Mouse (Mus musculus) cerebellum, postnatal 14 days (tissue): ENCODE measurements around the gene Kcna5.

Experiments used
- DNase-seq, 2 experiments: peaks; one replicate each; pipeline ENCODE4 v3.0.0; 2021; ENCODE audit warnings: mixed read lengths in 2 of 2

Kcna5 gene

GRCm38 (mm10) chr6:126535208-126535910 is at the start of gene Kcna5:
Kcna5 (minus strand) TSS chr6:126535412.
- no peak for DNase-seq

GRCm38 (mm10) chr6:126583075-126583474 is 47.9 kb upstream of the Kcna5 start:
- DNase-seq, result peak; percentile 70 to 76

- DNase-seq, result no peak
Observed at GRCm38 (mm10) chr6:126581632-126582031, 46.4 kb upstream of the Kcna5 start.

GRCm38 (mm10) chr6:126580571-126580970 is 45.4 kb upstream of the Kcna5 start:
- no peak for DNase-seq

GRCm38 (mm10) chr6:126577415-126577814 is 42.2 kb upstream of the Kcna5 start:
- DNase-seq, result peak; percentile 87 to 88

GRCm38 (mm10) chr6:126576566-126576965 is 41.4 kb upstream of the Kcna5 start:
- peak in 1 of 2 experiments; percentile 4 for DNase-seq

GRCm38 (mm10) chr6:126574778-126575177 is 39.6 kb upstream of the Kcna5 start:
- DNase-seq, result no peak

- peak in 1 of 2 experiments; percentile 68 for DNase-seq
Observed at GRCm38 (mm10) chr6:126573021-126573420, 37.8 kb upstream of the Kcna5 start.

GRCm38 (mm10) chr6:126569809-126570208 is 34.6 kb upstream of the Kcna5 start:
- DNase-seq, result peak; percentile 53 to 60

GRCm38 (mm10) chr6:126568046-126568830 is 33.0 kb upstream of the Kcna5 start:
- DNase-seq, result peak; percentile 64 to 82

- DNase-seq, result peak in 1 of 2 experiments; percentile 23
Observed at GRCm38 (mm10) chr6:126567326-126567725, 32.1 kb upstream of the Kcna5 start.

- peak in 1 of 2 experiments; percentile 43 for DNase-seq
Observed at GRCm38 (mm10) chr6:126564376-126564775, 29.2 kb upstream of the Kcna5 start.

- peak; percentile 97 for DNase-seq
Observed at GRCm38 (mm10) chr6:126563898-126564297, 28.7 kb upstream of the Kcna5 start.

- peak; percentile 59 to 61 for DNase-seq
Observed at GRCm38 (mm10) chr6:126561702-126562101, 26.5 kb upstream of the Kcna5 start.

- no peak for DNase-seq
Observed at GRCm38 (mm10) chr6:126560696-126561095, 25.5 kb upstream of the Kcna5 start.

- DNase-seq, result peak in 1 of 2 experiments; percentile 47
Observed at GRCm38 (mm10) chr6:126560036-126560435, 24.8 kb upstream of the Kcna5 start.

- no peak for DNase-seq
Observed at GRCm38 (mm10) chr6:126558276-126558675, 23.1 kb upstream of the Kcna5 start.

- peak; percentile 81 for DNase-seq
Observed at GRCm38 (mm10) chr6:126553812-126554211, 18.6 kb upstream of the Kcna5 start.

- peak; percentile 68 to 70 for DNase-seq
Observed at GRCm38 (mm10) chr6:126551862-126552395, 16.7 kb upstream of the Kcna5 start.

GRCm38 (mm10) chr6:126544107-126545036 is 9.2 kb upstream of the Kcna5 start:
- DNase-seq, result no peak

GRCm38 (mm10) chr6:126542724-126543123 is 7.5 kb upstream of the Kcna5 start:
- no peak for DNase-seq

- no peak for DNase-seq
Observed at GRCm38 (mm10) chr6:126537512-126537911, 2.3 kb upstream of the Kcna5 start.
